Mouse (Mus musculus): ENCODE measurements around the gene Slc43a2.

DNA sequence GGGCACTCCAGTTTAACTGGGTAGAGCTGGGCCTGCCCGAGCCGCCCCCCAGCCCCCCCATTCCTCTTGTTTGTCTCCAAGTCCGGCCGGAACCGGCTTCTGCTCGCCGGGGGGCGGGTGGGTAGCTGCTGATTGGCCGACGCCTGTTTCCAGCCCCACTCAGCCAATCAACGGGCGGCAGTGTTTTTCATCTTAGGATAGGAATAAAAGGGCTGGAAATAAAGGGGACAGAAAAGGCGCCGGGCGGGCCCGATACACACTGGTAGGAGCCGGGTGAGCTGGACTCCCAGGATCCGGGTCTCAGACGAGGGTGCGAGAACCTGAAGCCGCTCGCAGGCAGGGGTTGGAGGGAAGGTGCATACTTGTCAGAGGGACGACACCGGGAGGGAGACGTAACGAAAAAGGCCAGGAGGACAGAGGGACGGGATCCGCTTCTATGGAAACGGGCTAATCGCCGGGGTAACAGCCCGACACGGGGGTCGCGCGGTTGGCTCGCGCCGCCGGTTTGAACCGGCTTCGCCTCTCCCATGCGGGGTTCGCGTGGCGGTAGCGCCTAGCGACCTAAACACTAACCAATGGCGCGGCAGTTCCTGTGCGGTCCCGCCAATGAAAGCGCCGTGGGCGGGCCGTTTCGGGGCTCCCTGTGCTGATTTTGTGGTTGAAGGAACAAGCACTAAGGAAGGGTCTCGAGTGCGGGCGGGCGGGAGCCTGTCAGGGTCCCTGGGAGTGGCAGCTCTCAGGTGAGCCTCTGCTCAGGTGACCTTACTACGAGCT lies at the start of gene Slc43a2:
- TF ChIP-seq CTCF (conservative IDR thresholded peaks at IDR 0.05; ENCODE audit: insufficient read depth, insufficient read length, low read depth, low read length) (no peak), POLR2A (IDR thresholded peaks at IDR 0.05; ENCODE audit: low read depth, low read length) (peak; percentile 10)

Measured in kidney, adult 2 months (tissue).